Mouse (Mus musculus) kidney, adult 2 months (tissue): ENCODE measurements around the gene Irf2.

Source experiments
- CTCF ChIP-seq: fragments of 200-500 bp; conservative IDR thresholded peaks from 2 replicates; pipeline ENCODE4 v1.5.1; 2011; ENCODE audit warnings: low read depth, mild to moderate bottlenecking, control low read depth, low read length, moderate library complexity, mixed read lengths; ENCODE audit not compliant: insufficient read depth, insufficient read length
- POLR2A ChIP-seq: fragments of 200-500 bp; IDR thresholded peaks from one replicate; pipeline ENCODE4 v1.6.1; 2011; ENCODE audit warnings: low read depth, low read length, control low read depth

GRCm38 (mm10) chr8:46726383-46726782 is 13.1 kb upstream of the Irf2 start:
- TF ChIP-seq POLR2A = no peak
- TF ChIP-seq CTCF = no peak
